Mouse (Mus musculus) activated CD4-positive, CD25-positive, alpha-beta regulatory T cell, adult 4 months (primary cell): ENCODE measurements at regions not wholly inside any gene's neighbourhood (a gene's known extent, or its start where the extent isn't known, plus 50 kb on each side); places are given as distances from the start of the nearest gene placed in this dataset.

ENCODE experiments used
- ATAC-seq: one replicate; pipeline ENCODE4 v1.8.0; 2017

DNA sequence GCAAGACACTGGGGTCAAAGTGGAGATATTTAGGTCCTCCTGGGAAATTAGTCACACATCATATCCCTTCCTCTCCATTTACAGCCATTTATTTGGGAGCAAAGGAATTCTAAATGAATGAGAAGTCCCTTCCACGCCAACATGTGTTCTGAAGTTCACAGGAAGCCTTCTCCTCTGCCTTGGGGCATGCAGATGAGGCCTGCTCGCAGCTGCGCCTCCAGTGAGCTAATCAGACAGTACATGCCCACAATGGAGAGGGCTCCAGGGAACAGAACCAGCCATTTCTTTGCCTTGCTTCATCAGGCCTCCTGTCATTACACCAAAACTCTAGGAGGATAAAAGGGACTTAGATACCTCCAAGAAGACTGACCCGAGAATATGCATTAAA, 71.9 kb upstream of the Thbs1 start:
- no peak for ATAC-seq

- ATAC-seq: no peak
Measured at GRCm38 (mm10) chr2:118042380-118043055, 69.2 kb upstream of the Thbs1 start.

- no peak for ATAC-seq
Measured at GRCm38 (mm10) chr2:118044666-118045065, 67.0 kb upstream of the Thbs1 start.

GRCm38 (mm10) chr2:118050326-118050725, 61.4 kb upstream of the Thbs1 start:
- ATAC-seq: no peak

DNA sequence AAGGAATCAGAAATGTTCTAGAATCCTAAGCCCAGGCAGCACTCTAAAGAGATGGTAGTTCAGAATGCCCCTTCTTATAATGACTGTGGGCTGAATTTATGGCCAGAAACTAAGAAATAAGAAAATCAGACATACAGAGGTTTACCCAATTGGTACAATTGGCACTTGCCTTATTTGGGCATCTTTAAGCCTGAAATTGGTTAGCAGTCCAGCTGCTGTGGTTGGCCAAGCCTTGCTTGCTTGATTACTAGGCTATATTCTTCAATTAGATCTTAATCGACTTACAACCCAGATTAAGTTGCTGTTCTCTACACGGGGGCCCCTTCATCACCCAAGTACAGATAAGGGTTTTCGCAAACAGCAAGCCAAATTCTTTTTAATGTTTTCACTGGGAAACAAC, 60.1 kb upstream of the Thbs1 start:
- ATAC-seq: no peak

GRCm38 (mm10) chr2:118053512-118053911, 58.2 kb upstream of the Thbs1 start:
- no peak for ATAC-seq

GRCm38 (mm10) chr2:118058654-118059395, 52.9 kb upstream of the Thbs1 start:
- no peak for ATAC-seq

DNA sequence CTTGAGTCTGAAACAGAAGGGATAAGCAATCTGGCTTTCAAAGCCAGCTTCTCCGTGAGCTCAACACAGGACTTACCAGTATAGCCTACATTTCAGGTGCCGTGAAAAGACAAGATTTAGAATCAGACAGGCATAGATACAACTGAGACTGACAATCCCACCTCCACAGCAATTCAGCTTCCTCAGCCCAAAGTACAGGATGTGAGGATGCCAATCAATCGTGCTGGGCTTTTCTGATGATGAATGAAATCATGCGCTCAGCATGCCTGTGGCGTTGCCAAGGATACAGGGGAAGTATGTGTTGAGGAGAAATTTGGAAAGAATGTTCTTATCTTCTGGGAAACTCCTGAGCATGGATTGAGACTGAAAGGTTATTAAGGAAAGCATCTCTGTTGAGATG, 50.4 kb upstream of the Thbs1 start:
- ATAC-seq: no peak
